Mouse (Mus musculus) intestine, embryonic 16.5 days (tissue): ENCODE data around the gene Zfpm1. TPM values are rescaled to one million over a fixed set of nuclear protein-coding genes. Genes with fewer than 3 reads are reported as not detected.

Source experiments
- ATAC-seq: fragments of 200-750 bp; cut with Nextera tagmentation; 2 replicates; pipeline ENCODE4 v1.8.0; 2017; ENCODE audit warnings: moderate TSS enrichment, moderate library complexity
- H3K27ac ChIP-seq: fragments of 300-500 bp; sonication (generic); 2 replicates; pipeline ENCODE4 v1.5.1; 2014; ENCODE audit warnings: mild to moderate bottlenecking, low read length
- H3K27me3 ChIP-seq: fragments of 300-500 bp; sonication (generic); replicated peaks from 2 replicates; pipeline ENCODE4 v1.6.1; 2014; ENCODE audit warnings: low read length, control low read depth, mixed read lengths; ENCODE audit not compliant: control insufficient read depth, insufficient read depth
- H3K36me3 ChIP-seq: fragments of 300-500 bp; sonication (generic); 2 replicates; pipeline ENCODE4 v1.6.1; 2014; ENCODE audit warnings: low read length, control low read depth; ENCODE audit not compliant: control insufficient read depth, insufficient read depth
- H3K4me1 ChIP-seq: fragments of 300-500 bp; sonication (generic); 2 replicates; pipeline ENCODE4 v1.6.1; 2014; ENCODE audit warnings: low read length, control low read depth, mixed read lengths; ENCODE audit not compliant: control insufficient read depth, insufficient read depth
- H3K4me2 ChIP-seq: fragments of 300-500 bp; sonication (generic); 2 replicates; pipeline ENCODE4 v1.6.1; 2014; ENCODE audit warnings: low read depth, low read length, control low read depth
- H3K4me3 ChIP-seq: fragments of 300-500 bp; sonication (generic); 2 replicates; pipeline ENCODE4 v1.5.1; 2014; ENCODE audit warnings: mild to moderate bottlenecking, low read length
- H3K9ac ChIP-seq: fragments of 300-500 bp; sonication (generic); 2 replicates; pipeline ENCODE4 v1.6.1; 2014; ENCODE audit warnings: low read depth, low read length
- H3K9me3 ChIP-seq: fragments of 300-500 bp; sonication (generic); 2 replicates; pipeline ENCODE4 v1.6.1; 2016; ENCODE audit warnings: low read length, control low read depth; ENCODE audit not compliant: control insufficient read depth
- WGBS: fragments of 180-500 bp; shearing (Covaris S2); extraction: QIAGEN DNeasy Blood & Tissue Kit; methylation state at CpG from one replicate; pipeline ENCODE4 v1.1.7; 2014; 5-methylcytosine and 5-hydroxymethylcytosine counted together
- polyA plus RNA-seq: library from polyadenylated mRNA; unstranded; fragments of >200 nt; fragmentation: Nextera tagmentation; extraction: Ambion mirVana; gene quantifications from 2 replicates; pipeline ENCODE4 v1.2.1, GENCODE M21; 2015

The Zfpm1 gene
- polyA plus RNA-seq, 1 experiment from 2014 or later = 2.6 TPM

DNA sequence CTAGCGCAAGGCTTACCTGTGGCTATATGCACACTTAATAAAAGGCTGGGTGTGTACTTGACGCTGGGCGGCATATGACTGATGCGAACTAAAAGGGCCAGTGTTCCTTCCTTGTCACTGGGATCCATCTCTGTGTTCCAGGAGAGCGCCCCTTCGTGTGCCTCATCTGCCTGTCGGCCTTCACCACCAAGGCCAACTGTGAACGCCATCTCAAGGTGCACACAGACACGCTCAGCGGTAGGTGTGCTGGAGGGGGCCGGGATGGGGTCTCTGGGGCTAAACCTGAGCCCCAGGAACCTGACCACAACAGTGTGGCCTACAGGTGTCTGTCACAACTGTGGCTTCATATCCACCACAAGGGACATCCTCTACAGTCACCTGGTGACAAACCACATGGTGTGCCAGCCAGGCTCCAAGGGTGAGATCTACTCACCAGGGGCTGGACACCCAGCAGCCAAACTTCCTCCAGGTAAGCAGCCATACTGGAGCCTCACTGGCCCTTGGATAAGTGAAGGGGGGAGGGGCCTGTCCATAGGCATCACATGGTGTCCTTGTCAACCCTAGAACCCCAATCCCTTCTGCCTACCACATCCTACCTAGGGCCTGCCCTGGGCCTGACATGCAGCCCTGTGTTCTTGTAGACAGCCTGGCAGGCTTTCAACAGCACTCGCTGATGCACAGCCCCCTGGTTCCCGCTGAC, 53.0 kb downstream of the Zfpm1 start:
- WGBS = 90% methylated on average over 13 of the region's 13 CpGs
- ATAC-seq = no peak
- Histone ChIP-seq H3K4me1 (peaks cover 26% of the 10 kb centered on the region), H3K4me3 (no peak overlapping the region), H3K4me2 (no peak overlapping the region), H3K9me3 (no peaks in the 10 kb centered on the region; the same call in 1 of the 2 replicates), H3K9ac (no peak overlapping the region), H3K27ac (no peak overlapping the region), H3K27me3 (peaks cover 14% of the 10 kb centered on the region), H3K36me3 (peaks cover 35% of the 10 kb centered on the region)

DNA sequence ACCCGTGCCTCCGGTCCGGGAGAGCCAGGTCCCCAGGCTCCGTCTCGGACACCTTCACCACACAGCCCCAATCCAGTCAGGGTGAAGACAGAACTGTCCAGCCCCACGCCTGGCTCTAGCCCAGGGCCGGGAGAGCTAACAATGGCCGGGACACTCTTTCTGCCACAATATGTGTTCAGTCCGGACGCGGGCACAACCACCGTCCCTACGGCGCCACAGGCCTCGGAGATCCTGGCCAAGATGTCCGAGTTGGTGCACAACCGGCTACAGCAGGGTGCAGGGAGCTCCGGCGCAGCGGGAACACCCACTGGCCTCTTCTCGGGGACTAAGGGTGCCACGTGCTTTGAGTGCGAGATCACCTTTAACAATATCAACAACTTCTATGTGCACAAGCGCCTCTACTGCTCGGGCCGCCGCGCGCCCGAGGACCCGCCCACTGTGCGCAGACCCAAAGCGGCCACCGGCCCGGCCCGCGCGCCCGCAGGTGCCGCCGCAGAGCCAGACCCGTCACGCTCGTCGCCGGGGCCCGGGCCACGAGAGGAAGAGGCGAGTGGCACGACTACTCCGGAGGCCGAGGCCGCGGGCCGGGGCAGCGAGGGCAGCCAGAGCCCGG, 53.8 kb downstream of the Zfpm1 start:
- Histone ChIP-seq H3K9me3 (no peaks in the 10 kb centered on the region; the same call in 1 of the 2 replicates), H3K9ac (peak overlapping the region; percentile 57), H3K27ac (no peak overlapping the region), H3K36me3 (peaks cover 35% of the 10 kb centered on the region), H3K4me2 (peak overlapping the region; percentile 78), H3K27me3 (peaks cover 14% of the 10 kb centered on the region), H3K4me1 (peaks cover 18% of the 10 kb centered on the region), H3K4me3 (peak overlapping the region; percentile 51)
- 34% methylated on average over 57 of the region's 57 CpGs for WGBS
- peak; percentile 7; the same call in 1 of the 2 replicates for ATAC-seq

GRCm38 (mm10) chr8:122336251-122336910, 54.4 kb downstream of the Zfpm1 start:
- H3K9ac ChIP-seq = peak overlapping the region; percentile 57
- H3K4me1 ChIP-seq = peaks cover 12% of the 10 kb centered on the region
- peak; percentile 17 for ATAC-seq
- no peak overlapping the region for H3K27ac ChIP-seq
- peak overlapping the region; percentile 78 for H3K4me2 ChIP-seq
- peak overlapping the region; percentile 51 for H3K4me3 ChIP-seq
- 31% methylated on average over 81 of the region's 81 CpGs for WGBS
- no peaks in the 10 kb centered on the region; the same call in 1 of the 2 replicates for H3K9me3 ChIP-seq
- peaks cover 35% of the 10 kb centered on the region for H3K36me3 ChIP-seq
- peaks cover 14% of the 10 kb centered on the region for H3K27me3 ChIP-seq

GRCm38 (mm10) chr8:122338852-122339251, 56.9 kb downstream of the Zfpm1 start:
- no peak overlapping the region for H3K4me2 ChIP-seq
- no peaks in the 10 kb centered on the region; the same call in 1 of the 2 replicates for H3K9me3 ChIP-seq
- peaks cover 32% of the 10 kb centered on the region for H3K36me3 ChIP-seq
- 54% methylated on average over 6 of the region's 6 CpGs for WGBS
- H3K9ac ChIP-seq = no peak overlapping the region
- no peak for ATAC-seq
- H3K4me1 ChIP-seq = peaks cover 26% of the 10 kb centered on the region
- H3K27me3 ChIP-seq = peaks cover 18% of the 10 kb centered on the region
- H3K27ac ChIP-seq = no peak overlapping the region
- no peak overlapping the region for H3K4me3 ChIP-seq

DNA sequence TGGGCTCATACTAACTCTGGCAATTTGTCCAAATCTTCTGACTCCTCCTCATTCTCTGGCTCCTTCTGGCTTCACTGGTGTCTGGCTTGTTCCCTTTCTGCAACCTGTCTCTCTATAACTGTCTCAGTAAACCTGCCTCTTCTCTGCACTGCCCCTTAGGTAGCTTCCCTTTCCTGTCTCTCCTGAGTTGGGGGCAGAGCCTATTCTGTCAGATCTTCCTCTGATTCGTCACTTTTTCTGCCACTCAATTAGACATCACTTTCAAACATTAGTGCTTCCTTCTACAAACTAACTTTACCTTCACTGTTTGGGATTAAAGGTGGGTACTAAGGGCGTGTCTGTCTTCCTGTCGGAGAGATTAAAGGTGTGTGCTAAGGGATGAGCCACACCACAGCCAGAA, 58.8 kb downstream of the Zfpm1 start:
- Histone ChIP-seq H3K4me3 (no peak overlapping the region), H3K4me2 (no peak overlapping the region), H3K27me3 (peaks cover 13% of the 10 kb centered on the region), H3K9me3 (no peaks in the 10 kb centered on the region; the same call in 1 of the 2 replicates), H3K9ac (no peak overlapping the region), H3K4me1 (peaks cover 27% of the 10 kb centered on the region), H3K36me3 (peaks cover 13% of the 10 kb centered on the region), H3K27ac (no peak overlapping the region)
- 81% methylated on average over 3 of the region's 3 CpGs for WGBS
- ATAC-seq = no peak

- H3K4me2 ChIP-seq = no peak overlapping the region
- no peak overlapping the region for H3K27ac ChIP-seq
- no peak overlapping the region for H3K4me3 ChIP-seq
- peaks cover 22% of the 10 kb centered on the region for H3K4me1 ChIP-seq
- 0 out of 2 replicates have a peak, but pooled peaks have one; percentile 11 for ATAC-seq
- H3K27me3 ChIP-seq = peaks cover 7% of the 10 kb centered on the region; the same call in 1 of the 2 replicates
- H3K9ac ChIP-seq = no peak overlapping the region
- H3K9me3 ChIP-seq = no peaks in the 10 kb centered on the region
- WGBS = 76% methylated on average over 6 of the region's 6 CpGs
- H3K36me3 ChIP-seq = peaks cover 4% of the 10 kb centered on the region; the same call in 1 of the 2 replicates
Observed at GRCm38 (mm10) chr8:122341790-122342189, 59.8 kb downstream of the Zfpm1 start.

DNA sequence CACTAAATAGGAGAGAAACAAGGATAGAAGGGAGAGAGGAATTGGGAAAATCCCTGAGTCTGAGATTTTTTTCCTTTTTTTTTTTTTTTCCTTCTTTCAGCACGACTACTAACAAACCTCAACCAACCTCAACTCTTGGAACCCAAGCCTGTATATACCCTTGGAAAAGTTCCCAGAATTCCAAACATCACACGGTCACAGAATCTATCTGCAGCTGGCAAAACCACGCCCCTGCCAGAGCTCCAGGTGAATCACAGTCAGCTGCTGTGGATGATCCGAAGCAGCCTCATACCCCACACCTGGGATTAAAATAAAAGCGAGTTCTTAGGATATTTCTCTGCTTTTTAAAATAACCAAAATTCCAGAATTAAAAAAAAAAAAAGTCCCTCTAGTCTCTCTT, 60.4 kb downstream of the Zfpm1 start:
- ATAC-seq = no peak
- H3K4me1 ChIP-seq = peaks cover 22% of the 10 kb centered on the region

GRCm38 (mm10) chr8:122342806-122343209, 60.9 kb downstream of the Zfpm1 start:
- H3K27me3 ChIP-seq = peaks cover 4% of the 10 kb centered on the region; the same call in 1 of the 2 replicates
- H3K4me3 ChIP-seq = no peak overlapping the region
- H3K27ac ChIP-seq = no peak overlapping the region
- H3K9me3 ChIP-seq = no peaks in the 10 kb centered on the region
- H3K4me1 ChIP-seq = peaks cover 22% of the 10 kb centered on the region
- peak overlapping the region; percentile 53 for H3K4me2 ChIP-seq
- H3K36me3 ChIP-seq = no peaks in the 10 kb centered on the region
- 1% methylated on average over 9 of the region's 9 CpGs for WGBS
- peak; percentile 16 for ATAC-seq
- H3K9ac ChIP-seq = peak overlapping the region; percentile 50; the same call in 1 of the 2 replicates

More for the DNA sequence above, 60.4 kb downstream of the Zfpm1 start:
- 32% methylated on average over 5 of the region's 5 CpGs for WGBS
- no peak overlapping the region for H3K4me3 ChIP-seq
- H3K36me3 ChIP-seq = no peaks in the 10 kb centered on the region; the same call in 1 of the 2 replicates
- H3K9me3 ChIP-seq = no peaks in the 10 kb centered on the region
- H3K27me3 ChIP-seq = peaks cover 4% of the 10 kb centered on the region; the same call in 1 of the 2 replicates
- H3K27ac ChIP-seq = no peak overlapping the region
- H3K9ac ChIP-seq = no peak overlapping the region
- no peak overlapping the region for H3K4me2 ChIP-seq

- ATAC-seq = no peak
- 7% methylated on average over 11 of the region's 11 CpGs for WGBS
- 0 out of 2 replicates have a peak, but pooled peaks cover 4% of the 10 kb centered on the region for H3K27me3 ChIP-seq
- no peak overlapping the region for H3K27ac ChIP-seq
- H3K4me2 ChIP-seq = peak overlapping the region; percentile 53
- H3K4me3 ChIP-seq = peak overlapping the region; percentile 29
- peaks cover 22% of the 10 kb centered on the region for H3K4me1 ChIP-seq
- peak overlapping the region; percentile 50; the same call in 1 of the 2 replicates for H3K9ac ChIP-seq
- H3K9me3 ChIP-seq = no peaks in the 10 kb centered on the region
- H3K36me3 ChIP-seq = no peaks in the 10 kb centered on the region
Observed at GRCm38 (mm10) chr8:122343341-122343740, 61.4 kb downstream of the Zfpm1 start.
